Mouse (Mus musculus) hindbrain, embryonic 11.5 days (tissue): Measurements from ENCODE around the gene Ntn3. TPM values are rescaled to one million over a fixed set of nuclear protein-coding genes. Genes with fewer than 3 reads are reported as not detected.

Experiments used
- ATAC-seq: fragments of 200-750 bp; cut with Nextera tagmentation; 2 replicates; pipeline ENCODE4 v1.8.0; 2017; ENCODE audit warnings: mild to moderate bottlenecking, moderate TSS enrichment, moderate library complexity; ENCODE audit not compliant: low FRiP score
- DNase-seq: peaks from one replicate; pipeline ENCODE4 v3.0.0-alpha.2; 2015; ENCODE audit warnings: low spot score
- H3K27ac ChIP-seq: fragments of 300-500 bp; sonication (generic); 2 replicates; pipeline ENCODE4 v1.5.1; 2014; ENCODE audit warnings: mild to moderate bottlenecking, low read depth, low read length
- H3K27me3 ChIP-seq: fragments of 300-500 bp; sonication (generic); 2 replicates; pipeline ENCODE4 v1.6.1; 2014; ENCODE audit warnings: mild to moderate bottlenecking, low read length, moderate library complexity, mixed read lengths; ENCODE audit not compliant: control insufficient read depth, insufficient read depth
- H3K36me3 ChIP-seq: fragments of 300-500 bp; sonication (generic); 2 replicates; pipeline ENCODE4 v1.6.1; 2014; ENCODE audit warnings: mild to moderate bottlenecking, low read length, moderate library complexity, mixed read lengths; ENCODE audit not compliant: control insufficient read depth, insufficient read depth
- H3K4me1 ChIP-seq: fragments of 300-500 bp; sonication (generic); replicated peaks from 2 replicates; pipeline ENCODE4 v1.6.1; 2014; ENCODE audit warnings: low read length, mixed read lengths; ENCODE audit not compliant: control insufficient read depth, insufficient read depth
- H3K4me2 ChIP-seq: fragments of 300-500 bp; sonication (generic); replicated peaks from 2 replicates; pipeline ENCODE4 v1.6.1; 2014; ENCODE audit warnings: mild to moderate bottlenecking, low read depth, low read length
- H3K4me3 ChIP-seq: fragments of 300-500 bp; sonication (generic); 2 replicates; pipeline ENCODE4 v1.5.1; 2014; ENCODE audit warnings: low read depth, low read length
- H3K9ac ChIP-seq: fragments of 300-500 bp; sonication (generic); 2 replicates; pipeline ENCODE4 v1.6.1; 2014; ENCODE audit warnings: low read depth, low read length
- H3K9me3 ChIP-seq: fragments of 300-500 bp; sonication (generic); 2 replicates; pipeline ENCODE4 v1.6.1; 2016; ENCODE audit warnings: low read length; ENCODE audit not compliant: control insufficient read depth
- WGBS: fragments of 180-500 bp; shearing (Covaris S2); extraction: QIAGEN DNeasy Blood & Tissue Kit; methylation state at CpG from one replicate; pipeline ENCODE4 v1.1.7; 2014; 5-methylcytosine and 5-hydroxymethylcytosine counted together
- polyA plus RNA-seq: library from polyadenylated mRNA; unstranded; fragments of >200 nt; fragmentation: Nextera tagmentation; extraction: Ambion mirVana; gene quantifications from 2 replicates; pipeline ENCODE4 v1.2.1, GENCODE M21; 2014

Ntn3 gene
- polyA plus RNA-seq, 1 experiment from 2014 or later, result 5.0 TPM

DNA sequence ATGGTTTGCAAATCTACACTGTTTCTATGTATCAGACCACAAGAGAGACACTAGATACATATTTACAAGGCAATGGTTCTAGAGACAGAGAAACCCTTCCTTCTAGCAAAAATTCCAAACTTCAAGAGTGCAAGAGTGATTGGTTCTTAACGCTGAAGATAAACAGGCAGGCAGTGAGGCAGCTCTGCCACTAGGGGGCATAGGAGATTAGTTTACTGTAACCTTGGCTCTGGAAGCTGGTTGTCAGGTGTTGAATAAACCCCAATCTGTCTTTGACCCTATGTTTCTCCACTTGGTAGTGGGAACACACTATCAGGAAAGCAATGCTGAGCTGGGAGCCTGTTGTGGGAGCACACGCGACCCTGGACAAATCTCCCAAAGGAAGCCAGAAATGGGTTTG, 35.9 kb downstream of the Ntn3 start:
- H3K27me3 ChIP-seq, result no peaks in the 10 kb centered on the region
- no peak overlapping the region for H3K4me2 ChIP-seq
- no peak overlapping the region for H3K4me3 ChIP-seq
- 5% methylated on average over 3 of the region's 3 CpGs for WGBS
- no peaks in the 10 kb centered on the region for H3K9me3 ChIP-seq
- peak; percentile 83 for DNase-seq
- no peak for ATAC-seq
- H3K36me3 ChIP-seq, result no peaks in the 10 kb centered on the region
- no peaks in the 10 kb centered on the region for H3K4me1 ChIP-seq
- no peak overlapping the region for H3K9ac ChIP-seq
- no peak overlapping the region for H3K27ac ChIP-seq

DNA sequence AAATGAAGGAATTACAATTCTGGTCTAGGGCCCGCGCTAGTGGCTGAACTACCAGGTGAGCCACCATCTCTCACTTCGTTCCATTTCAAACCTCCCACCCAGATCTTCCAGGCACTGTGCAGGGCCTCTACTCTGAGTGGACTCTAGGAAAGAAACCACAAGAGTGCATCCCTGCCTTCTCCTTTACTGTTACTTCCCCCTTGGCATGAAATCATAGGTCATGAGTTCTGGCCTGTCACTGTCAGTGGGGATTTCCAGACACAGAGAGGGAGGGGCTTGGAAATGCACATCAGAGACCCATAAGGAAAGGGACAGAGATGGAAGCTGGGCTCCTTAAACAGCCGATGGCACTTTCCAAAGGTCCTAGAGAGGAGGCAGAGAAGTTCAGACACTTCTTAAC, 37.6 kb downstream of the Ntn3 start:
- no peak overlapping the region for H3K4me3 ChIP-seq
- H3K4me2 ChIP-seq, result no peak overlapping the region
- WGBS, result 85% methylated on average over 4 of the region's 4 CpGs
- H3K4me1 ChIP-seq, result peaks cover 7% of the 10 kb centered on the region; the same call in 1 of the 2 replicates
- H3K36me3 ChIP-seq, result no peaks in the 10 kb centered on the region
- ATAC-seq (no peak), DNase-seq (no peak)
- no peaks in the 10 kb centered on the region for H3K27me3 ChIP-seq
- H3K9me3 ChIP-seq, result no peaks in the 10 kb centered on the region
- H3K9ac ChIP-seq, result no peak overlapping the region
- no peak overlapping the region for H3K27ac ChIP-seq

DNA sequence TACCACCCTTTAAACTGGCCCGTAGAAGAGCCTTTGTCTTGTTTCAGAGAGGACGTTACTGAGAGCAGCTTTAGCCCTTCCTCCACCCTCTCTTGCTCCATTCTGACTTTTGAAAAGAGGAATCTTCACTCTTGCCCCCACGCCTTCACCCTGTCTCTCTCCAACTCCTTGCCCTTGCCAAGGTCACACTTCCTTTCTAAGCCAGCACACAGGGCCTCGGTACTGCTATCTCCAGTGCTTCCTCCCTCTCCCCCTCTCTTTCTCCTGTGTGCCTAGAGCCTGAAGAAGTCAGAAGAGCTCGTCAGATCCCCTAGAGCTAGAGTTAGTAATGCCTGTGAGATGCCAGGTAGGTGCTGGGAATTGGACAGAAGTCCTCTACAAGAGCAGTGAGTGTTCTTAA, 38.6 kb downstream of the Ntn3 start:
- no peak for DNase-seq
- H3K4me1 ChIP-seq, result peaks cover 7% of the 10 kb centered on the region; the same call in 1 of the 2 replicates
- no peaks in the 10 kb centered on the region for H3K9me3 ChIP-seq
- H3K4me3 ChIP-seq, result no peak overlapping the region
- H3K36me3 ChIP-seq, result no peaks in the 10 kb centered on the region
- H3K27me3 ChIP-seq, result no peaks in the 10 kb centered on the region
- no peak for ATAC-seq
- H3K4me2 ChIP-seq, result no peak overlapping the region
- H3K27ac ChIP-seq, result no peak overlapping the region
- no peak overlapping the region for H3K9ac ChIP-seq
- WGBS, result 80% methylated on average over 5 of the region's 5 CpGs

DNA sequence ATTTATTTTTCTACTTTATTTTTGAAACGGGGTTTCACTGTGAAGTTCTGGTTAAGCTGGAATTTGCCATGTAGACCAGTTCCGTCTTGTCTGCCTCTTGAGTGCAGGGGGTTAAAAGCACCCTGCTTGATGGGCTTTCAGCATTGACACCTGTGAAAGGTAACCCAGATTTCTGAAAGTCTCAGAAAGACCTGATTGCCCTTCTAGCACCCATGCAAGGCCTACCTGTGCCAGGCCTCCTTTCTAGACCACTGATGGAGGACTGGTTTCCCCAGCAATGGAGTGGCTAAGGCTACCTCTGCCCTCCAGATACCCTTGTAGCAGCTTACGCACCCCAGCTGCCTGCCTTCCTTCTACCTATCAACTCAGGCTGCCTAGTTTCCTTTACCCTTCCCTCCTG, 39.2 kb downstream of the Ntn3 start:
- H3K9me3 ChIP-seq, result no peaks in the 10 kb centered on the region
- H3K4me3 ChIP-seq, result peak overlapping the region; percentile 87
- WGBS, result 72% methylated on average over 3 of the region's 3 CpGs
- ATAC-seq, result no peak
- no peaks in the 10 kb centered on the region for H3K27me3 ChIP-seq
- peak overlapping the region; percentile 50 for H3K4me2 ChIP-seq
- DNase-seq, result no peak
- H3K36me3 ChIP-seq, result no peaks in the 10 kb centered on the region
- H3K9ac ChIP-seq, result 0 out of 2 replicates have a peak overlapping the region, but pooled peaks have one; percentile 8
- no peak overlapping the region for H3K27ac ChIP-seq
- H3K4me1 ChIP-seq, result peaks cover 7% of the 10 kb centered on the region; the same call in 1 of the 2 replicates

DNA sequence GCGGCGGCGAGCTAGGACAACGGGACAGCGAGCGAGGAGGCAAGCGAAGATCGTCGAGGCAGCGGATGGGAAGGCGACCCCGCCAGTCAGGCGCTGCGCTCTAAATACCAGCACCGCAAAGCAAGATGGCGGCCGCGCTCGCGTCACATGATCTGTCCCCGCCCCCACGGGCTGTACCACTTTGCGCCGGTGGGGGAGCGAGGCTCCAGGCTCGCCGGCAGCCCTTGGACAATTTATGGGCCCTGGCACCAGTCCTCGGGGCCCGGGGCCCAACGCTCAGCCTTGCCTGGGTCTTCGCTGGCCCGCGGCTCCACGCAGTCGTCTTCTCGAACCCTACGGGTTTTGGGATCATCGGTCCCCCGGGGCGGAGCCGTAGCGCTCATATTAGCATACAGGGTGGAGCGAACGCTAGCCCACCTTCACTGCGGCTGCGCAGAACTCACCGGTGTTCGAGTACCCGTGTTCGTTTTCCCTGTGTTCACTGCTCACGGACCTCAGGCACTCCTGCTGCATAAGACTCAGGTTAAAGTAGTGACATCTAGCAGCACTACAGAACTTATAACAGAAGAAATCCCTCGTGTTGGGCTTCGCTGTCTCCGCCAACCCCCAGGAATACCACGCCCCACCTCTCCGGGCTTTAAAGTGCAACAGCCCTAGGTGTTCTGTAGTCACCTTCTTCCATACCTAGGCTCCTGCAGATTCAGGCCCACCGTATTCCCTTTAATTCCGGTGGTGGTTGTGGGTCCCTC, 39.8 kb downstream of the Ntn3 start, which contains the start of gene Atp6v0c:
TSS of gene Atp6v0c (minus strand) at position 386 of the 749 bp plus-strand sequence.
- Histone ChIP-seq H3K9ac (peak within 1 kb of the TSS; percentile 88), H3K4me2 (peak within 1 kb of the TSS; percentile 56), H3K4me3 (peak within 1 kb of the TSS; percentile 87), H3K27ac (peak within 1 kb of the TSS; percentile 94), H3K9me3 (no peaks in the 10 kb centered on the region), H3K27me3 (no peaks in the 10 kb centered on the region), H3K4me1 (peaks cover 7% of the 10 kb centered on the region; the same call in 1 of the 2 replicates), H3K36me3 (no peaks in the 10 kb centered on the region)
- under 1% methylated on average over 58 of the region's 58 CpGs for WGBS
- ATAC-seq (peak; percentile 91), DNase-seq (peak; percentile 96)

DNA sequence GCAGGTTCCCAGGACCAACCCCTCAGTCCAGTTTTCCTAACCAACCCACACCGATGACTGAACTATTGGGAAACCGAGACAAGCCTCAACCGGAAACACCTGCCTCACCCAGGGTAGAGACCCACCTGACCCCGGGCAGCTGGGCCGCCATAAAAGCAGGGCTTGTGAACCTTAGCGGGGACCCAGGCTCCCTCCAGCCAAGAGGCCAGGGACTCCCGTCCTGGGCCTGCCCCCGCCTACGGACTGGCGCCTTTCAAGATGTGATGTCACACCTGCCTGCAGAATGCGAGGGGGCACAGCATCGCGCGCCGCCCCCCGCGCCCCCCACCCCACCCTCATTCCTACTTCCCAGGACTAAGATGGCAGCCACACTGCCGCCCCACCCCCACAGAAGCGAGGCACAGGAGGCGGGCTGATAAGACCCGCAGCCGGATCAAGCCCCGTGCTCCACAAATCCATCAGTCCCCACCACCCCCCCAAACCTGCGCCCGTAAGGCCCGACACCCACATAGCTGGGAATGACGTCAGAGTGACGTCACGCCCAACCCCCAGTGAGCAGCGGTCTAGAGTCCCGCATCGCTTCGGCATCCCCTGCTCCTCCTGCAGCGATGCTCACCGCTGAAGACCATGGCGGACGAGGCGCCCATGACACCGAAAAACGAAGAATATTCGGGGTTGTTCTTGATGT, 40.6 kb downstream of the Ntn3 start:
- WGBS, result under 1% methylated on average over 40 of the region's 41 CpGs
- ATAC-seq, result peak; percentile 71
- peak; percentile 82 for DNase-seq

DNA sequence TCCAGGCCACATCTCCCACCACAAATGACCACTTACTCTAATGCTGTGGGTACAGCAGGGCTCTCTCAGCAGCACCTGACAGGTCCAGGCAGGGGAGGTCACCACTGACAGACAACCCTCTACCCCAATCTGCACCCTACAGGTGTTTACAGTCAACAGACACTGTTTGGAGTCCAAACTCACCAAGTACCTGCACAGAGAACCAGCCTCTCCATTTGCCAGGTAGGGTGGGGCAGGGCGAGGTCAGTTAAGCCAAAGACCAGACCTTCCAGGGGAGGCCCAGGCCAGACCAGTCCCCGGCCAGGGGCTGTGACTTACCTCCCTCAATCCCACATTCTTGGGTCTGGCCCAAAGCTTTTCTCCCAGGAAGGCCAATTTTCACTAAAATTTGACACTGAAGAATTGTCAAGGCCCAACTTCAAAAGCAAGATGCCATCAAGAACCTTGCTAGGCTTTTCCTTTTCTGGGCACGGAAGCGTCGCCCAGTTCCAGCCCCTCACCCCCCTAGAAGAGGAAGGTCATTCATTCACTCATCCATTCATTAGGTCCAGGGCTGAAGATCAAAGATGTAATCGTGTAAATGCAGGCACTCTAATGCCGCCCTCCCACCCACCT, 41.3 kb downstream of the Ntn3 start:
- DNase-seq (no peak), ATAC-seq (no peak)
- Histone ChIP-seq H3K4me3 (peak overlapping the region; percentile 87), H3K4me1 (peaks cover 8% of the 10 kb centered on the region), H3K9ac (peak overlapping the region; percentile 88), H3K27me3 (no peaks in the 10 kb centered on the region), H3K4me2 (peak overlapping the region; percentile 56), H3K27ac (no peak overlapping the region), H3K36me3 (no peaks in the 10 kb centered on the region), H3K9me3 (no peaks in the 10 kb centered on the region)
- 57% methylated on average over 7 of the region's 7 CpGs for WGBS

More for the DNA sequence above, 40.6 kb downstream of the Ntn3 start:
- H3K27ac ChIP-seq, result peak overlapping the region; percentile 94
- no peaks in the 10 kb centered on the region for H3K36me3 ChIP-seq
- H3K27me3 ChIP-seq, result no peaks in the 10 kb centered on the region
- peaks cover 7% of the 10 kb centered on the region; the same call in 1 of the 2 replicates for H3K4me1 ChIP-seq
- no peaks in the 10 kb centered on the region for H3K9me3 ChIP-seq
- H3K4me2 ChIP-seq, result peak overlapping the region; percentile 56
- H3K9ac ChIP-seq, result peak overlapping the region; percentile 88
- peak overlapping the region; percentile 87 for H3K4me3 ChIP-seq

DNA sequence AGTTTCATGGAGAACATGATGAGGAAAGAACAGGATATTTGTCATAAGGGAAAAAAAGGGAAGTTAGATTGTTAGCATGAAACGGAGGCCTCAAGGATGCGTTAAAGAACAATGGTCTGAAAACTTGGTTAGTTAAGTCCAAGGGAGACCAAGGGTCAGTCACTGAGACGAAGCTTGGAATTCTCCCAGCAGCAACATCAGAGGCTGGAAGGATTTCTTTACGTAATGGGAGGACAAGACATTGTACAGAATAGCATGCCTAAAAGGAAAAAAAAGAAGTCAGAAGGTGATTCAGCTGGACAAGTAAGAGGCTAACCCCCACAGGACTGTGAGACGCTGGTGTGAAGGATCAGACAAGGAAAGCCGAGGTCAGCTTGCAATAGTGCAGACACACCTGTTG, 42.2 kb downstream of the Ntn3 start:
- Histone ChIP-seq H3K4me2 (no peak overlapping the region), H3K4me3 (no peak overlapping the region), H3K9ac (no peak overlapping the region), H3K9me3 (no peaks in the 10 kb centered on the region), H3K36me3 (no peaks in the 10 kb centered on the region), H3K4me1 (peaks cover 11% of the 10 kb centered on the region), H3K27me3 (no peaks in the 10 kb centered on the region), H3K27ac (no peak overlapping the region)
- no peak for ATAC-seq
- 94% methylated on average over 6 of the region's 6 CpGs for WGBS
- no peak for DNase-seq
